Mouse (Mus musculus): ENCODE measurements around the gene Polg2. TPM values are rescaled to one million over a fixed set of nuclear protein-coding genes. Genes with fewer than 3 reads are reported as not detected.
"Not testable (repeated sequence)": the region's sequence is repeated elsewhere in the genome, so short reads cannot be mapped to it uniquely, and the experiment has no call there.

Gene Polg2
- total RNA-seq, 2 experiments from 2014 or later: 7.2 to 13.3 TPM

- ATAC-seq (replicated peaks; ENCODE audit: poor library complexity): no peak
These were observed 12.7 kb downstream of the Polg2 start for GRCm38 (mm10) chr11:106766611-106767162.

- no peak for ATAC-seq (replicated peaks; ENCODE audit: poor library complexity)
These were observed 16.5 kb downstream of the Polg2 start for GRCm38 (mm10) chr11:106762800-106763185.

GRCm38 (mm10) chr11:106762139-106762799 lies 17.1 kb downstream of the Polg2 start:
- peak; percentile 69 for ATAC-seq (replicated peaks; ENCODE audit: poor library complexity)

- ATAC-seq (replicated peaks; ENCODE audit: poor library complexity): no peak
These were observed 18.8 kb downstream of the Polg2 start for GRCm38 (mm10) chr11:106760511-106760910.

GRCm38 (mm10) chr11:106759028-106759427 lies 20.3 kb downstream of the Polg2 start:
- peak; percentile 81 for ATAC-seq (replicated peaks; ENCODE audit: poor library complexity)

GRCm38 (mm10) chr11:106755583-106755982 lies 23.8 kb downstream of the Polg2 start:
- no peak for ATAC-seq (replicated peaks; ENCODE audit: poor library complexity)

GRCm38 (mm10) chr11:106753314-106753713 lies 26.0 kb downstream of the Polg2 start:
- no peak for ATAC-seq (replicated peaks; ENCODE audit: poor library complexity)

- ATAC-seq (replicated peaks; ENCODE audit: poor library complexity): peak; percentile 82
These were observed 27.2 kb downstream of the Polg2 start for GRCm38 (mm10) chr11:106752103-106752502.

GRCm38 (mm10) chr11:106751039-106752018 lies 28.0 kb downstream of the Polg2 start, which contains the start of gene Milr1:
TSS of gene Milr1 (plus strand) at chr11:106751226.
- ATAC-seq (replicated peaks; ENCODE audit: poor library complexity): peak; percentile 75

GRCm38 (mm10) chr11:106750121-106750751 lies 29.1 kb downstream of the Polg2 start, which contains the start of gene Pecam1:
TSS of gene Pecam1 (minus strand) at chr11:106750628.
- ATAC-seq (replicated peaks; ENCODE audit: poor library complexity): peak; percentile 44

GRCm38 (mm10) chr11:106749557-106750120 lies 29.7 kb downstream of the Polg2 start:
- not testable (repeated sequence) for ATAC-seq (replicated peaks; ENCODE audit: poor library complexity)

- ATAC-seq (replicated peaks; ENCODE audit: poor library complexity): peak; percentile 48; the same call in 1 of the 2 replicates
These were observed 34.4 kb downstream of the Polg2 start for GRCm38 (mm10) chr11:106744949-106745348.

GRCm38 (mm10) chr11:106742388-106742841 lies 36.9 kb downstream of the Polg2 start:
- peak; percentile 71 for ATAC-seq (replicated peaks; ENCODE audit: poor library complexity)

- no peak for ATAC-seq (replicated peaks; ENCODE audit: poor library complexity)
These were observed 37.5 kb downstream of the Polg2 start for GRCm38 (mm10) chr11:106741826-106742225.

GRCm38 (mm10) chr11:106741232-106741631 lies 38.1 kb downstream of the Polg2 start:
- no peak for ATAC-seq (replicated peaks; ENCODE audit: poor library complexity)

GRCm38 (mm10) chr11:106740724-106741123 lies 38.6 kb downstream of the Polg2 start:
- ATAC-seq (replicated peaks; ENCODE audit: poor library complexity): not testable (repeated sequence)

GRCm38 (mm10) chr11:106739116-106739515 lies 40.2 kb downstream of the Polg2 start:
- ATAC-seq (replicated peaks; ENCODE audit: poor library complexity): no peak

- ATAC-seq (replicated peaks; ENCODE audit: poor library complexity): 0 out of 2 replicates have a peak, but pooled peaks have one; percentile 31
These were observed 42.1 kb downstream of the Polg2 start for GRCm38 (mm10) chr11:106737178-106737621.

- no peak for ATAC-seq (replicated peaks; ENCODE audit: poor library complexity)
These were observed 42.7 kb downstream of the Polg2 start for GRCm38 (mm10) chr11:106736614-106737013.

- ATAC-seq (replicated peaks; ENCODE audit: poor library complexity): no peak
These were observed 48.6 kb downstream of the Polg2 start for GRCm38 (mm10) chr11:106730714-106731113.
